Comparison of ENCODE assay signal across 9 mouse cellular contexts in the genomic region with DNA sequence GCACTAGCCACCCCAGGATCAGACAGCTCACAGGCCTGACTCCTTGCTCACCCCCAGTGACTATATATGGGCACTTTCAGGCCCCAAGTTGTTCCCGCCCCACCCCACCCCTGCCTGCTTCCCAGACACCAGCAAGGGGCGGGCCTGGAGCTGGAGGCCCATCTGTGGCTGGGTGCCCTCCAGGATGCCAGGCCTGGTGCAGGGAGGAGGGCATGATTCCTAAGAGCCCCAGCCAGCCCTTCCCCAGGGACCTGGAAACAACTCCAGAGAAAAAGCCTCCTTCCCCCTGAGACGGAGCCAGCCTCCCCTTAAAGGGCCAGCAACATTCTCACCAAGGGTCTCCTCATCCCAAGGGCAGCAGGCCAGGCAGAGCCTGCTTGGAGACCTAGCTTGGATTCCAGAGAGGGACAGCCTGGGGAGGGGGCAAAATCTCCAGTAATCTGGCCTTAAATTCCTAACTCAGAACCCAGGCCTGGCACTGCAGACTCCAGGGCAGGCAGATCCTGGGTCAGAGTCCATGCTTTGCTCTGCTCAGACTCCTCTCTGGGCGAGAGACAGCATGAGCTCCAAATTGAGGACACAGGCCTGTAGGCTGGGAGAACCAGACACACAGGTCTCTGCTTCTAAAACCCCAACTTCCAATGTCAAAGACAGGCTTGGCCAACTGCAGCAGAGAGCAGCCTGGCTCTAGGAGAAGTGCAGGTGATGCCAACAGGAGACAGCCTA. TPM values are rescaled to one million over a fixed set of nuclear protein-coding genes. Genes with fewer than 3 reads are reported as not detected.
DNase-seq lines count a peak whose midpoint lies in the region; ATAC-seq lines count a peak whose summit lies in the region.
"Had no signal": no experiment of that assay in that cellular context is flagged by ENCODE, and none has a peak within 500 bp of the region (broad histone marks: within the 10 kb centered on the region; RNA-seq: fewer than 3 reads in every experiment).

No protein-coding gene starts in this region.

- ATAC-seq in embryonic facial prominence, embryonic 13.5 days (ENCODE audit: insufficient number of reproducible peaks, insufficient read depth, low FRiP score, low TSS enrichment, low read depth) = no peak
- ATAC-seq in forebrain, embryonic 15.5 days (replicated peaks) = 0 out of 2 replicates have a peak, but pooled peaks have one; percentile 34
- ATAC-seq in neural tube, embryonic 14.5 days (ENCODE audit: low read depth) = 0 out of 2 replicates have a peak, but pooled peaks have one; percentile 41

- DNase-seq in embryonic facial prominence, embryonic 10.5 days (ENCODE audit: low spot score) = no peak
- DNase-seq in 3134 (ENCODE audit: extremely low read depth, insufficient read length, low spot score) = peak; percentile 89
- DNase-seq in kidney, adult 9 months = peak; percentile 76
- DNase-seq in layer of hippocampus, adult 11-12 months (ENCODE audit: low spot score) = no peak
- DNase-seq in right cerebral cortex, postnatal 36 days (ENCODE audit: low spot score in 2 of 2) = no peak

- H3K4me1 ChIP-seq in embryonic facial prominence, embryonic 13.5 days = peaks cover 39% of the 10 kb centered on the region
- H3K4me1 ChIP-seq in embryonic facial prominence, embryonic 10.5 days = peaks cover 27% of the 10 kb centered on the region
- H3K4me1 ChIP-seq in forebrain, embryonic 15.5 days = peaks cover 24% of the 10 kb centered on the region
- H3K4me1 ChIP-seq in neural tube, embryonic 14.5 days (ENCODE audit: control insufficient read depth, insufficient read depth, low read length) = peaks cover 10% of the 10 kb centered on the region; the same call in 1 of the 2 replicates

- peaks cover 39% of the 10 kb centered on the region for H3K27me3 ChIP-seq in embryonic facial prominence, embryonic 13.5 days
- peaks cover 77% of the 10 kb centered on the region for H3K27me3 ChIP-seq in embryonic facial prominence, embryonic 10.5 days (replicated peaks; ENCODE audit: low read depth, poor library complexity, severe bottlenecking)
- peaks cover 37% of the 10 kb centered on the region for H3K27me3 ChIP-seq in forebrain, embryonic 15.5 days
- peaks cover 16% of the 10 kb centered on the region for H3K27me3 ChIP-seq in neural tube, embryonic 14.5 days (ENCODE audit: control insufficient read depth, insufficient read depth, low read length)

- 0 out of 2 replicates have a peak overlapping the region, but pooled peaks have one; percentile 23 for H3K27ac ChIP-seq in embryonic facial prominence, embryonic 13.5 days
- no peak overlapping the region for H3K27ac ChIP-seq in embryonic facial prominence, embryonic 10.5 days (replicated peaks)
- peak overlapping the region; percentile 37; the same call in 1 of the 2 replicates for H3K27ac ChIP-seq in forebrain, embryonic 15.5 days (replicated peaks)
- 0 out of 2 replicates have a peak overlapping the region, but pooled peaks have one; percentile 16 for H3K27ac ChIP-seq in neural tube, embryonic 14.5 days (ENCODE audit: low read depth, low read length)

- WGBS in embryonic facial prominence, embryonic 13.5 days = 35% methylated on average over 4 of the region's 4 CpGs
- WGBS in embryonic facial prominence, embryonic 10.5 days = 44% methylated on average over 4 of the region's 4 CpGs
- 55% methylated on average over 4 of the region's 4 CpGs for WGBS in forebrain, embryonic 15.5 days
- WGBS in neural tube, embryonic 14.5 days = 47% methylated on average over 4 of the region's 4 CpGs

- H3K4me3 ChIP-seq in embryonic facial prominence, embryonic 13.5 days = no peak overlapping the region
- no peak overlapping the region for H3K4me3 ChIP-seq in embryonic facial prominence, embryonic 10.5 days
- H3K4me3 ChIP-seq in forebrain, embryonic 15.5 days = no peak overlapping the region
- no peak overlapping the region for H3K4me3 ChIP-seq in neural tube, embryonic 14.5 days (ENCODE audit: low read depth, low read length)
- H3K4me3 ChIP-seq: erythroblast, embryonic 14.5 days had no signal

- no peaks in the 10 kb centered on the region for H3K36me3 ChIP-seq in embryonic facial prominence, embryonic 13.5 days
- no peaks in the 10 kb centered on the region for H3K36me3 ChIP-seq in embryonic facial prominence, embryonic 10.5 days (replicated peaks)
- no peaks in the 10 kb centered on the region for H3K36me3 ChIP-seq in forebrain, embryonic 15.5 days
- H3K36me3 ChIP-seq in neural tube, embryonic 14.5 days (ENCODE audit: control insufficient read depth, insufficient read depth, low read length) = no peaks in the 10 kb centered on the region

- no peaks in the 10 kb centered on the region for H3K9me3 ChIP-seq in embryonic facial prominence, embryonic 13.5 days
- no peaks in the 10 kb centered on the region for H3K9me3 ChIP-seq in embryonic facial prominence, embryonic 10.5 days
- no peaks in the 10 kb centered on the region for H3K9me3 ChIP-seq in forebrain, embryonic 15.5 days
- no peaks in the 10 kb centered on the region for H3K9me3 ChIP-seq in neural tube, embryonic 14.5 days (ENCODE audit: control insufficient read depth, low read length)

- H3K4me2 ChIP-seq in embryonic facial prominence, embryonic 13.5 days = peak overlapping the region; percentile 20; the same call in 1 of the 2 replicates
- H3K4me2 ChIP-seq in forebrain, embryonic 15.5 days (replicated peaks) = no peak overlapping the region
- no peak overlapping the region for H3K4me2 ChIP-seq in neural tube, embryonic 14.5 days (ENCODE audit: low read depth, low read length)

- peak overlapping the region; percentile 41 for H3K9ac ChIP-seq in embryonic facial prominence, embryonic 13.5 days
- H3K9ac ChIP-seq in forebrain, embryonic 15.5 days (replicated peaks) = peak overlapping the region; percentile 10; the same call in 1 of the 2 replicates
- no peak overlapping the region for H3K9ac ChIP-seq in neural tube, embryonic 14.5 days (replicated peaks; ENCODE audit: low read depth, low read length)

RNA-seq across cellular contexts. Expression of a gene that starts 4.3 kb away (rescaled TPM):
- polyA plus RNA-seq in embryonic facial prominence, embryonic 13.5 days (2015; fragmentation: Nextera tagmentation; extraction: Ambion mirVana) = 4.4 and 6.7 TPM in 2 replicates
- polyA plus RNA-seq in embryonic facial prominence, embryonic 10.5 days (2016; fragmentation: Nextera tagmentation; extraction: Ambion mirVana) = 5.7 and 5.9 TPM in 2 replicates
- polyA plus RNA-seq in forebrain, embryonic 15.5 days (2015; fragmentation: Nextera tagmentation; extraction: Ambion mirVana) = 12.4 and 13.5 TPM in 2 replicates
- 14.5 and 18.3 TPM in 2 replicates for polyA plus RNA-seq in neural tube, embryonic 14.5 days (2014; fragmentation: Nextera tagmentation; extraction: Ambion mirVana)

Comparison
In these comparisons a context has a peak if more than half of its experiments do, and no peak if none do; other contexts are left out.
1. DNase-seq: peak in 3134 (single experiment) and kidney, adult 9 months (single experiment); none in embryonic facial prominence, embryonic 10.5 days (single experiment), layer of hippocampus, adult 11-12 months (single experiment) and right cerebral cortex, postnatal 36 days (0 of 2).